Mouse (Mus musculus): ENCODE measurements around the gene Cep41. TPM values are rescaled to one million over a fixed set of nuclear protein-coding genes. Genes with fewer than 3 reads are reported as not detected.
A peak's percentile ranks its signal among the peaks of the same experiment; 100 is the strongest.

Cep41 gene
- total RNA-seq, 1 experiment = 8.6 TPM

DNA sequence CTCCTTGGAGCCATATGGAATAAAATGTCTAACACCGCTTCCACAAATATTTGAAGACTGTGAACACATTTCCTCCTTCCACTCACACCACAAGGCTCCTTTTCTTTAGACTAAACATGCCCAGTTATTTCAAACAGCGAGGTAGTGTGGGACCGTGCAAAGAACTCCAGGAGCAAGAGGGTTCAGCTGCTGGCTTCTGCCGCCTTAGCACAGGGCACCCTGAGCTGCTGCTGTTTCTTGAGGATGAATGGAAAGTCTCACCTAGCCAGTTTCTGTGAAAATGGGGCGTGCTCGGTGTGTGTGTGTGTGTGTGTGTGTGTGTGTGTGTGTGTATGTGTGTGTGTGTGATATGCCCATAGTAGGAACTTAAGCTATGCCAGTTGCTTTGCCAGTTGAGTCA is 40.9 kb upstream of the Cep41 start:
- TF ChIP-seq ZNF384 (IDR thresholded peaks at IDR 0.05; ENCODE audit: low read depth, low read length) (no peak), CHD2 (IDR thresholded peaks at IDR 0.05; ENCODE audit: low read depth, low read length) (no peak), MAFK (IDR thresholded peaks at IDR 0.05; ENCODE audit: insufficient read depth, low read depth, low read length) (no peak), ZC3H11A (IDR thresholded peaks at IDR 0.05; ENCODE audit: borderline replicate concordance, low read depth, low read length) (no peak), HCFC1 (IDR thresholded peaks at IDR 0.05; ENCODE audit: borderline replicate concordance, insufficient read depth, low read length) (no peak)
- H3K9ac ChIP-seq (ENCODE audit: insufficient read depth, low read depth, low read length, poor library complexity, severe bottlenecking) = no peak overlapping the region
- no peaks in the 10 kb centered on the region for H3K9me3 ChIP-seq (ENCODE audit: control insufficient read depth, insufficient read depth, low read depth, low read length)
- in situ Hi-C loops (cut with MboI; ENCODE audit: low sequenced_read_pairs in 2 of 2, unreplicated experiment in 2 of 2) = no loop called here
- no peak overlapping the region for H3K27ac ChIP-seq (ENCODE audit: insufficient read depth, low read depth, low read length, poor library complexity, severe bottlenecking)
- H3K4me1 ChIP-seq (ENCODE audit: control insufficient read depth in 2 of 2, insufficient read depth in 2 of 2, low read length in 2 of 2, poor library complexity in 1 of 2) = peaks cover 0 to 3% of the 10 kb centered on the region in 2 experiments; a peak in 1 of 4 replicates
- H3K36me3 ChIP-seq (ENCODE audit: control insufficient read depth, insufficient read depth, low read length, poor library complexity, severe bottlenecking) = no peaks in the 10 kb centered on the region
- H3K4me3 ChIP-seq (ENCODE audit: insufficient read depth in 1 of 2, low read depth in 1 of 2, low read length in 2 of 2, poor library complexity in 1 of 2, severe bottlenecking in 1 of 2) = no peak overlapping the region
- no peak for DNase-seq (ENCODE audit: low read depth, low spot score)

DNA sequence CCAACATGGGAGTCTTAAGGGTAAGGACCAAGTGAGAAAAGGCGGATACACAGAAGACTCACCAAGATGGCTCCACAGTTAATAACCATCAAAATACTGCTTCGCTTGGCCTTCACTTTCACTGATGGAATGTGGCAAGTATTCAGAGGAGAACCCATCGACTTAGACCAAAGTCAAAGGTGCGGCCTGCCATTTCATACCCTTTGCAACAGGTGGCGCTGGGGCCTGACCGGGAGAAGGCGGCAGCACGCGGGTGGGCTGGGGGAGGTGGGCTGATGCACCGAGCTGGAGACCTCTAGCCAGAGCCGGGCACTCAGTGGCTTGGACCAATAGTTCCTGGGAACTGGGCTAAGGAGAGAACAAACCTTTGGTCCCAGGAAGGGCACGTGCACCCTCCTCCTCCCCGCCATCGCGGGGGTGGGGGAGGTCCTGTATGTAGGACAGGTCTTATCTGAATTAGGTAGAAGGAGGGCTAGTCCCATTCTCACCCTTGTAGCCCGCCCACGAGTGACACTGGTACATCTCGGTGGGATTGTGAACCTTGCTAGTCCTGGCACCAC is 39.1 kb upstream of the Cep41 start:
- Histone ChIP-seq H3K4me3 (ENCODE audit: insufficient read depth in 1 of 2, low read depth in 1 of 2, low read length in 2 of 2, poor library complexity in 1 of 2, severe bottlenecking in 1 of 2) (peak overlapping the region; percentile 39 to 53; a peak in 3 of 4 replicates), H3K27ac (ENCODE audit: insufficient read depth, low read depth, low read length, poor library complexity, severe bottlenecking) (no peak overlapping the region), H3K36me3 (ENCODE audit: control insufficient read depth, insufficient read depth, low read length, poor library complexity, severe bottlenecking) (no peaks in the 10 kb centered on the region), H3K4me1 (ENCODE audit: control insufficient read depth in 2 of 2, insufficient read depth in 2 of 2, low read length in 2 of 2, poor library complexity in 1 of 2) (peaks cover 0 to 3% of the 10 kb centered on the region in 2 experiments; a peak in 1 of 4 replicates), H3K9ac (ENCODE audit: insufficient read depth, low read depth, low read length, poor library complexity, severe bottlenecking) (no peak overlapping the region; the same call in 1 of the 2 replicates), H3K9me3 (ENCODE audit: control insufficient read depth, insufficient read depth, low read depth, low read length) (no peaks in the 10 kb centered on the region)
- in situ Hi-C loops (cut with MboI; ENCODE audit: low sequenced_read_pairs in 2 of 2, unreplicated experiment in 2 of 2) = no loop called here
- TF ChIP-seq MAFK (IDR thresholded peaks at IDR 0.05; ENCODE audit: insufficient read depth, low read depth, low read length) (no peak), CHD2 (IDR thresholded peaks at IDR 0.05; ENCODE audit: low read depth, low read length) (no peak), ZC3H11A (IDR thresholded peaks at IDR 0.05; ENCODE audit: borderline replicate concordance, low read depth, low read length) (no peak), HCFC1 (IDR thresholded peaks at IDR 0.05; ENCODE audit: borderline replicate concordance, insufficient read depth, low read length) (no peak), ZNF384 (IDR thresholded peaks at IDR 0.05; ENCODE audit: low read depth, low read length) (no peak)
- DNase-seq (ENCODE audit: low read depth, low spot score) = no peak

DNA sequence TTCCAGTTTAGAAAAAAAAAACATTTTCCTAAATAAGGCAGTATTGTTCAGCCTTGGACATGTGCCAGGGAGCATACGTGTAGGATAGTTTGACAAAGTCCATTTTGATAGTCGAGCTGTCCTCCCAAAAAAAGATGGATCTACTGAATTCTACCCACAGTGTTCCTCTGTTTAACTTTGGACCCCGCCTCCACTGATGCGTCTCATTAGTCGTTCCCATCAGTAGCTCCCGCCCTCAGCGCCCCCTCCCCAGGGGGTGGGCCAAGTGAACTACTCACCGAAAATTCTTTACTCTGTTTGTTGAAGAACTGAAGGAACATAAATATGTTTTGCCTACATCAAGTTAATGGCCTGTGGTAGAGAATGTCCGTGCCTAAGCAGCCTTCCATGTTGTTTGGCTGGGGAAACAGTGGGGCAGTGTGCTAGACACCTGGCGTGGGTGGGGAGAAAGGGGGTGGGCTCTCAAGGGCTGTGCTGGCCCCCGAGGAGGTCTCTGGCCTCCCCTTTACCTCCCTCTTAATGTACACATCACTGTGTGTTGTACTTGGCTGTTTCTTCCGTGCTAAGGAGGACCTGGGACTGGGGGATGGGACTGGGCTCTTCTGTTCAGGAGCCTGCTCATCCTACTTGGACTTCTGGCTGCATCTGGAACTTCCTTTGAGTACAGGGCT is 36.9 kb upstream of the Cep41 start:
- H3K9me3 ChIP-seq (ENCODE audit: control insufficient read depth, insufficient read depth, low read depth, low read length) = no peaks in the 10 kb centered on the region
- H3K4me3 ChIP-seq (ENCODE audit: insufficient read depth in 1 of 2, low read depth in 1 of 2, low read length in 2 of 2, poor library complexity in 1 of 2, severe bottlenecking in 1 of 2) = no peak overlapping the region
- in situ Hi-C loops (cut with MboI; ENCODE audit: low sequenced_read_pairs in 2 of 2, unreplicated experiment in 2 of 2) = no loop called here
- H3K36me3 ChIP-seq (ENCODE audit: control insufficient read depth, insufficient read depth, low read length, poor library complexity, severe bottlenecking) = no peaks in the 10 kb centered on the region
- H3K4me1 ChIP-seq (ENCODE audit: control insufficient read depth in 2 of 2, insufficient read depth in 2 of 2, low read length in 2 of 2, poor library complexity in 1 of 2) = peaks cover 0 to 3% of the 10 kb centered on the region in 2 experiments; a peak in 1 of 4 replicates
- no peak overlapping the region for H3K9ac ChIP-seq (ENCODE audit: insufficient read depth, low read depth, low read length, poor library complexity, severe bottlenecking)
- no peak for DNase-seq (ENCODE audit: low read depth, low spot score)
- no peak overlapping the region for H3K27ac ChIP-seq (ENCODE audit: insufficient read depth, low read depth, low read length, poor library complexity, severe bottlenecking)
- TF ChIP-seq ZC3H11A (IDR thresholded peaks at IDR 0.05; ENCODE audit: borderline replicate concordance, low read depth, low read length) = no peak
- no peak for TF ChIP-seq HCFC1 (IDR thresholded peaks at IDR 0.05; ENCODE audit: borderline replicate concordance, insufficient read depth, low read length)

DNA sequence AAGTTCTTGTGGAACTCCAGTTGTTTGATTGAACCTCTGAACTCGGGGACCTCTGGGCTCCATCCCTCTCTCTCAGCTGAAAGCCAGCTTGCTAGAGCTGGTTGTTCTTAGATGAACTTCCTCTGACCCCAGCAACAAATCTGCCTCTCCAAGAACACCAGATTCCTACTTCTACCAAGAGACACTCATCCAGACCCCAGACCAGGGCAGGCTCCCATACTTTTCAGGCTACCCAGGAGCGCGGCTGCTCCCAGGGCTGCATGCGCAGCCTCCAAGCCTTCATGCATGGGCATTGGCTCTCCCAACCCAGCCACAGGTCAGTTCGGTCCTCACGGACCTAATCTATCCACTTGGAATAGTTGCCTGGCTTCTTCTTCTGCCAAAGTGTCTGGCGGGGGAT is 29.8 kb upstream of the Cep41 start, which contains the start of gene Mest:
Gene Mest (plus strand): TSS at position 217 of the 400 bp plus-strand sequence.
- H3K4me3 ChIP-seq (ENCODE audit: insufficient read depth in 1 of 2, low read depth in 1 of 2, low read length in 2 of 2, poor library complexity in 1 of 2, severe bottlenecking in 1 of 2) = no peak within 1 kb of the TSS
- TF ChIP-seq ZNF384 (IDR thresholded peaks at IDR 0.05; ENCODE audit: low read depth, low read length) (no peak), ZC3H11A (IDR thresholded peaks at IDR 0.05; ENCODE audit: borderline replicate concordance, low read depth, low read length) (no peak), CHD2 (IDR thresholded peaks at IDR 0.05; ENCODE audit: low read depth, low read length) (no peak), MAFK (IDR thresholded peaks at IDR 0.05; ENCODE audit: insufficient read depth, low read depth, low read length) (no peak), HCFC1 (IDR thresholded peaks at IDR 0.05; ENCODE audit: borderline replicate concordance, insufficient read depth, low read length) (no peak)
- H3K9me3 ChIP-seq (ENCODE audit: control insufficient read depth, insufficient read depth, low read depth, low read length) = no peaks in the 10 kb centered on the region
- DNase-seq (ENCODE audit: low read depth, low spot score) = no peak
- H3K36me3 ChIP-seq (ENCODE audit: control insufficient read depth, insufficient read depth, low read length, poor library complexity, severe bottlenecking) = no peaks in the 10 kb centered on the region
- no peak within 1 kb of the TSS for H3K9ac ChIP-seq (ENCODE audit: insufficient read depth, low read depth, low read length, poor library complexity, severe bottlenecking)
- H3K27ac ChIP-seq (ENCODE audit: insufficient read depth, low read depth, low read length, poor library complexity, severe bottlenecking) = no peak within 1 kb of the TSS
- in situ Hi-C loops (cut with MboI; ENCODE audit: low sequenced_read_pairs in 2 of 2, unreplicated experiment in 2 of 2) = no loop called here
- no peaks in the 10 kb centered on the region for H3K4me1 ChIP-seq (ENCODE audit: control insufficient read depth in 2 of 2, insufficient read depth in 2 of 2, low read length in 2 of 2, poor library complexity in 1 of 2)

All from ES-E14 (cell line).